Mouse (Mus musculus) monocyte, adult 5-6 weeks (primary cell): ENCODE data around the gene Akt2. TPM values are rescaled to one million over a fixed set of nuclear protein-coding genes. Genes with fewer than 3 reads are reported as not detected.

Source experiments
- ATAC-seq: fragments of 153-309, 156-312 bp; replicated peaks from 2 replicates; pipeline ENCODE4 v1.8.0; 2017; ENCODE audit warnings: mild to moderate bottlenecking; ENCODE audit not compliant: low TSS enrichment, insufficient number of reproducible peaks, severe bottlenecking, poor library complexity, low FRiP score
- total RNA-seq: library from RNA; stranded (forward); fragments of 200-1000, 200-491, 200-594 nt; gene quantifications from 3 replicates; pipeline ENCODE4 v1.2.3, GENCODE M21; 2017

The Akt2 gene
- total RNA-seq, 1 experiment from 2014 or later, result 108 TPM

GRCm38 (mm10) chr7:27649723-27650122 lies 58.4 kb downstream of the Akt2 start:
- ATAC-seq, result no peak

GRCm38 (mm10) chr7:27650949-27651348 lies 59.6 kb downstream of the Akt2 start:
- ATAC-seq, result no peak; the same call in 1 of the 2 replicates

GRCm38 (mm10) chr7:27653681-27654437 lies 62.5 kb downstream of the Akt2 start, which contains the start of gene Ttc9b:
Gene Ttc9b (plus strand): TSS chr7:27653915.
- ATAC-seq, result no peak

GRCm38 (mm10) chr7:27654607-27655276 lies 63.4 kb downstream of the Akt2 start:
- ATAC-seq, result no peak

GRCm38 (mm10) chr7:27655545-27655944 lies 64.2 kb downstream of the Akt2 start:
- no peak for ATAC-seq

- ATAC-seq, result no peak
These were observed 65.2 kb downstream of the Akt2 start for GRCm38 (mm10) chr7:27656600-27656999.

GRCm38 (mm10) chr7:27657824-27658395 lies 66.6 kb downstream of the Akt2 start:
- no peak for ATAC-seq

- no peak for ATAC-seq
These were observed 67.6 kb downstream of the Akt2 start for GRCm38 (mm10) chr7:27658712-27659663.

- no peak for ATAC-seq
These were observed 70.7 kb downstream of the Akt2 start for GRCm38 (mm10) chr7:27662038-27662437.

- no peak for ATAC-seq
These were observed 81.8 kb downstream of the Akt2 start for GRCm38 (mm10) chr7:27673064-27673574.

- ATAC-seq, result no peak
These were observed 82.3 kb downstream of the Akt2 start for GRCm38 (mm10) chr7:27673575-27674131.

- no peak for ATAC-seq
These were observed 82.8 kb downstream of the Akt2 start for GRCm38 (mm10) chr7:27674195-27674521.

- peak; percentile 95 for ATAC-seq
These were observed 83.3 kb downstream of the Akt2 start, which contains the start of gene Map3k10 for GRCm38 (mm10) chr7:27674522-27675221. Gene Map3k10 (minus strand): TSS chr7:27674598.

- ATAC-seq, result no peak
These were observed 83.9 kb downstream of the Akt2 start for GRCm38 (mm10) chr7:27675222-27675612.

- no peak for ATAC-seq
These were observed 91.9 kb downstream of the Akt2 start for GRCm38 (mm10) chr7:27683218-27683617.

GRCm38 (mm10) chr7:27685220-27685619 lies 93.9 kb downstream of the Akt2 start:
- ATAC-seq, result no peak

- ATAC-seq, result no peak
These were observed 94.3 kb downstream of the Akt2 start for GRCm38 (mm10) chr7:27685681-27686080.

- no peak for ATAC-seq
These were observed 95.7 kb downstream of the Akt2 start for GRCm38 (mm10) chr7:27687043-27687442.
